Mouse (Mus musculus) forebrain, embryonic 13.5 days (tissue): ENCODE measurements around the gene Speer4f1. TPM values are rescaled to one million over a fixed set of nuclear protein-coding genes. Genes with fewer than 3 reads are reported as not detected.
"Not testable (repeated sequence)": the region's sequence is repeated elsewhere in the genome, so short reads cannot be mapped to it uniquely, and the experiment has no call there.

Experiments
- ATAC-seq: fragments of 200-750 bp; cut with Nextera tagmentation; 2 replicates; pipeline ENCODE4 v1.8.0; 2017
- H3K27ac ChIP-seq: fragments of 300-500 bp; sonication (generic); 2 replicates; pipeline ENCODE4 v1.5.1; 2015; ENCODE audit warnings: inconsistent platforms, mild to moderate bottlenecking, moderate library complexity
- H3K27me3 ChIP-seq: fragments of 300-500 bp; sonication (generic); 2 replicates; pipeline ENCODE4 v1.6.1; 2015; ENCODE audit warnings: mild to moderate bottlenecking, inconsistent platforms
- H3K36me3 ChIP-seq: fragments of 300-500 bp; sonication (generic); 2 replicates; pipeline ENCODE4 v1.6.1; 2015; ENCODE audit warnings: mild to moderate bottlenecking, inconsistent platforms; ENCODE audit not compliant: poor library complexity, severe bottlenecking
- H3K4me1 ChIP-seq: fragments of 300-500 bp; sonication (generic); 2 replicates; pipeline ENCODE4 v1.6.1; 2015; ENCODE audit warnings: inconsistent platforms
- H3K4me2 ChIP-seq: fragments of 300-500 bp; sonication (generic); 2 replicates; pipeline ENCODE4 v1.6.1; 2015; ENCODE audit warnings: inconsistent platforms, mild to moderate bottlenecking, moderate library complexity
- H3K4me3 ChIP-seq: fragments of 300-500 bp; sonication (generic); 2 replicates; pipeline ENCODE4 v1.5.1; 2015; ENCODE audit warnings: mild to moderate bottlenecking, inconsistent platforms
- H3K9ac ChIP-seq: fragments of 300-500 bp; sonication (generic); 2 replicates; pipeline ENCODE4 v1.6.1; 2015; ENCODE audit warnings: mild to moderate bottlenecking, inconsistent platforms
- H3K9me3 ChIP-seq: fragments of 300-500 bp; sonication (generic); replicated peaks from 2 replicates; pipeline ENCODE4 v1.6.1; 2016; ENCODE audit warnings: inconsistent platforms
- WGBS: fragments of 180-500 bp; shearing (Covaris S2); methylation state at CpG from one replicate; pipeline ENCODE4 v1.1.7; 2015; 5-methylcytosine and 5-hydroxymethylcytosine counted together
- polyA plus RNA-seq: library from polyadenylated mRNA; unstranded; fragments of >200 nt; fragmentation: Nextera tagmentation; extraction: Ambion mirVana; gene quantifications from 2 replicates; pipeline ENCODE4 v1.2.1, GENCODE M21; 2015

The Speer4f1 gene
- polyA plus RNA-seq, result not detected in 2 replicates

DNA sequence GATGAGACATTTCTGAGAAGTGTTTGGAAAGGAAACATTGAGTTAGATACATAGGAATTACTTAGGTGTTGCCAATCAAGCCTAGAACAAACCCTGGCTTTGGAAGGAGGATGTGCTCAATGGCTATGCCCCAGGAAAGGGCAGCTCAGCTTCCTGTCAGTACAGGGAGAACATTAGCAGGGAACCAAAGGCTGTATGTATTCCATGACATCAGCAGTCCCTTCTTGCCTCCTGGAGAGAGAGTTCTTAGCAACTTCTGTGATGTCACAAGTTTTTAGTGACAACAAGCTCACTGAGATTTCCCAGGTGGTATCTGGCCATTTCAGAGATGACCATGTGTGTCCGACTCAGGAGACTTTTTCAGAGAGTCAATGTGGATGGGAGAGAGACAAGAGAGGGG is at the start of gene Speer4f1:
TSS of gene Speer4f1 (plus strand) at position 301 of the 400 bp plus-strand sequence.
- not testable (repeated sequence) for H3K27me3 ChIP-seq, H3K4me2 ChIP-seq, H3K4me1 ChIP-seq, H3K9ac ChIP-seq, ATAC-seq, H3K36me3 ChIP-seq, H3K27ac ChIP-seq, H3K4me3 ChIP-seq, H3K9me3 ChIP-seq
- WGBS, result 69% methylated on average over 1 of the region's 1 CpGs

GRCm38 (mm10) chr5:17426930-17427329 is 49.0 kb upstream of the Speer4f1 start:
- Histone ChIP-seq H3K9me3 (no peaks in the 10 kb centered on the region), H3K36me3 (no peaks in the 10 kb centered on the region), H3K4me1 (no peaks in the 10 kb centered on the region), H3K4me3 (no peak overlapping the region), H3K27me3 (no peaks in the 10 kb centered on the region), H3K9ac (no peak overlapping the region), H3K27ac (no peak overlapping the region), H3K4me2 (no peak overlapping the region)
- ATAC-seq, result no peak
- WGBS, result 77% methylated on average over 1 of the region's 1 CpGs

- H3K4me1 ChIP-seq, result no peaks in the 10 kb centered on the region
- H3K9ac ChIP-seq, result no peak overlapping the region
- H3K4me3 ChIP-seq, result no peak overlapping the region
- no peak for ATAC-seq
- H3K4me2 ChIP-seq, result no peak overlapping the region
- no peak overlapping the region for H3K27ac ChIP-seq
- 41% methylated on average over 3 of the region's 3 CpGs for WGBS
- H3K27me3 ChIP-seq, result no peaks in the 10 kb centered on the region
- no peaks in the 10 kb centered on the region for H3K9me3 ChIP-seq
- no peaks in the 10 kb centered on the region for H3K36me3 ChIP-seq
These were observed 41.2 kb upstream of the Speer4f1 start for GRCm38 (mm10) chr5:17434721-17435120.

DNA sequence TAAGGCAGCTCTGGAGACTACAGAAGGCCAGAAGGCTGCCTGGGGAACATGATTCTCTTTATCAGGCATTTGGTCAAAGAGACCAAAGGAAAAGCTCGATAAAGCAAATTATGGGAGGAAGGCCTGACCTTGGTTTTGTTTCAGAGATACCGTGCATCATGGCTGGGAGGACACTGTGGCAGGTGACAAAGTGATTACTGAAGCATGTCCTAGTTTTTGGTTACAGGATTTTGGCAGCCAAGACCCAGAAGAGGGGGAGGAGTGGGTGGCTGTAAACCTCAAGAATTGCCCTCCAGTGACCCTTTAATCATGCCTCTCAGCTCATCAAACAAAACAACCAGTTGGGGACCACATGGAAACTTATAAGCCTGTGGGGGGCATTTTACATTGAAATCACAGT is 39.7 kb upstream of the Speer4f1 start:
- no peak for ATAC-seq
- Histone ChIP-seq H3K4me3 (no peak overlapping the region), H3K36me3 (no peaks in the 10 kb centered on the region), H3K9ac (no peak overlapping the region), H3K4me1 (no peaks in the 10 kb centered on the region), H3K27me3 (no peaks in the 10 kb centered on the region), H3K27ac (no peak overlapping the region), H3K4me2 (no peak overlapping the region), H3K9me3 (no peaks in the 10 kb centered on the region)
- WGBS, result 18% methylated on average over 2 of the region's 2 CpGs

DNA sequence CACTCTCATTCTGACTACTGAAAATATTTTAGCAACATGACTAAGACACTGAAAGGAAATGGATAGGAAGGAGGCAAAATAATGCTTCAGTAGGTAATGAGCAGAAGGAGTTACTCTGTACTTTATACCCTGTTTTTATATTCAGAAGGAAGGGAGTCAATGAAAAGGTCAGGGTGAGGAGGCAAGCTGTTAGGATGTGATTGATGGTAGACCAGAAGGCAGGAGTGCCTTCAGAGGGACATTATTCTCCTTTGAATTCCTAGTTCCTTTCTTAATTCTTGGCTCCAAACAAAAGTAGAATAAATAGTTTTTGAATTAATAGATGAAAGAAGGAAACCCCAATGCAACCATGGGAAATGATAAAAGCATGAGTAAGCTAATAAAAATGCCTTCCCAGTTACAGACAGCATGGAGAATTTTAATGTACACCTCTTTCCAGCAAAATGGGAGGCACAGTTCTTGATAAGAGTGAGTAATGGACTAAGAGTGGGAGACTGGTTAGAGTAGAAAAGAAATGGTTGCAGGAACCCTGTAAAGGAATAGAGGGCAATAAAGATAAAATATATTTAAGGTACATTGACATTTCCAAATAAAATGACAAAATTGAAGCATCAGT is 36.3 kb upstream of the Speer4f1 start:
- Histone ChIP-seq H3K4me3 (no peak overlapping the region), H3K36me3 (no peaks in the 10 kb centered on the region), H3K4me1 (no peaks in the 10 kb centered on the region), H3K27me3 (no peaks in the 10 kb centered on the region), H3K9me3 (no peaks in the 10 kb centered on the region), H3K4me2 (no peak overlapping the region), H3K9ac (no peak overlapping the region), H3K27ac (no peak overlapping the region)
- no peak for ATAC-seq

- Histone ChIP-seq H3K27ac (no peak overlapping the region), H3K4me3 (no peak overlapping the region), H3K36me3 (no peaks in the 10 kb centered on the region), H3K9me3 (no peaks in the 10 kb centered on the region), H3K27me3 (no peaks in the 10 kb centered on the region), H3K4me1 (no peaks in the 10 kb centered on the region), H3K4me2 (no peak overlapping the region), H3K9ac (no peak overlapping the region)
- WGBS, result 93% methylated on average over 5 of the region's 5 CpGs
- ATAC-seq, result no peak
These were observed 21.8 kb upstream of the Speer4f1 start for GRCm38 (mm10) chr5:17454059-17454458.

- 85% methylated on average over 6 of the region's 6 CpGs for WGBS
- H3K4me1 ChIP-seq, result no peaks in the 10 kb centered on the region
- H3K27ac ChIP-seq, result no peak overlapping the region
- ATAC-seq, result 0 out of 2 replicates have a peak, but pooled peaks have one; percentile 30
- no peak overlapping the region for H3K4me3 ChIP-seq
- no peak overlapping the region for H3K9ac ChIP-seq
- no peaks in the 10 kb centered on the region for H3K36me3 ChIP-seq
- H3K9me3 ChIP-seq, result no peaks in the 10 kb centered on the region
- no peaks in the 10 kb centered on the region for H3K27me3 ChIP-seq
- no peak overlapping the region for H3K4me2 ChIP-seq
These were observed 20.8 kb upstream of the Speer4f1 start for GRCm38 (mm10) chr5:17454952-17455586.

- H3K36me3 ChIP-seq, result no peaks in the 10 kb centered on the region
- no peaks in the 10 kb centered on the region for H3K27me3 ChIP-seq
- H3K27ac ChIP-seq, result no peak overlapping the region
- no peaks in the 10 kb centered on the region for H3K9me3 ChIP-seq
- ATAC-seq, result no peak
- H3K4me3 ChIP-seq, result no peak overlapping the region
- no peak overlapping the region for H3K9ac ChIP-seq
- H3K4me2 ChIP-seq, result no peak overlapping the region
- no peaks in the 10 kb centered on the region for H3K4me1 ChIP-seq
- WGBS, result 82% methylated on average over 3 of the region's 3 CpGs
These were observed 19.2 kb upstream of the Speer4f1 start for GRCm38 (mm10) chr5:17456671-17457070.

DNA sequence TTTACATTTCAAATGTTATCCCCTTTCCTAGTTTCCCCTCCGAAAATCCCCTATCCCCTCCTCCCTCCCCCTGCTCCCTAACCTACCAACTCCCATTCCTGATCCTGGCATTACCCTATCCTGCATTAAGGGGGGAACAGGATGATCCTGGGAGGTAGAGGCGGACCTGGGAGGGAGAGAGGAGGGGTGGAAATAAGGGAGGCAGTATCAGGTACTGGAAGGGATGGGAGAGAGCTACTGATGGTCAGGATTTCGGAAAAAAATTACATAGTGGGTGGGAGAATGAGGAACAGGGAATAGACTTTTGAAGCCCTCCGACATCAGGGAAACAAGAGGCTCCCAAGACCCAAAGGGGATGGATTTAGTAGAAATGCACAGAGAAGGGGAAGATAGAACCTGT is 7.8 kb upstream of the Speer4f1 start:
- 74% methylated on average over 4 of the region's 4 CpGs for WGBS
- H3K4me1 ChIP-seq, H3K27ac ChIP-seq, ATAC-seq, H3K4me2 ChIP-seq, H3K9me3 ChIP-seq, H3K36me3 ChIP-seq, H3K27me3 ChIP-seq, H3K4me3 ChIP-seq, H3K9ac ChIP-seq: not testable (repeated sequence)

DNA sequence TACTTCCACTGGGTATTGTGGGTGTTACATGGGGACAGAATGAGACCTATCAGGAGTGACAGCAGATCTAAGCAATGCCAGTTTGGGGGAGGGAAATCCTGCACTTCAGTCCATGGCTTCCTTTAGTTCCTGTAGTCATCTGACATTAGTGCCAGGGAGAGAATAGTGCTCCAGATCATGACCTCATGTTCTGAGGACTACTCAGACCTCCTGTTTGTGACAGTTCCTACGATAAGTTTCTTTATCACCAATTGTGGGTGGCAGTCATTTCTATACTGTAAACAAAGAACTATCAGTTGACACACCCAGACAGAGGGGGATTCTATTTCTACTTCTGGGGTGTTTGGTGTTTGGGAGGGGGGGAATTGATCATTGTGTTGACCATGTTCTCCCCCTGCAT is 578 bp downstream of the Speer4f1 start:
- H3K4me2 ChIP-seq, result no peak overlapping the region
- no peaks in the 10 kb centered on the region for H3K27me3 ChIP-seq
- whole genome bisulfite sequencing, result 84% methylated on average over 1 of the region's 1 CpGs
- H3K27ac ChIP-seq, result no peak overlapping the region
- H3K9ac ChIP-seq, result no peak overlapping the region
- no peaks in the 10 kb centered on the region for H3K9me3 ChIP-seq
- no peaks in the 10 kb centered on the region for H3K4me1 ChIP-seq
- ATAC-seq, result no peak
- H3K36me3 ChIP-seq, result no peaks in the 10 kb centered on the region
- no peak overlapping the region for H3K4me3 ChIP-seq

GRCm38 (mm10) chr5:17489894-17490293 is 14.0 kb downstream of the Speer4f1 start:
- H3K9ac ChIP-seq, result no peak overlapping the region
- H3K4me3 ChIP-seq, result no peak overlapping the region
- 87% methylated on average over 1 of the region's 1 CpGs for WGBS
- no peaks in the 10 kb centered on the region for H3K36me3 ChIP-seq
- no peak overlapping the region for H3K4me2 ChIP-seq
- H3K4me1 ChIP-seq, result no peaks in the 10 kb centered on the region
- no peak overlapping the region for H3K27ac ChIP-seq
- H3K9me3 ChIP-seq, result no peaks in the 10 kb centered on the region
- ATAC-seq, result no peak
- H3K27me3 ChIP-seq, result no peaks in the 10 kb centered on the region

DNA sequence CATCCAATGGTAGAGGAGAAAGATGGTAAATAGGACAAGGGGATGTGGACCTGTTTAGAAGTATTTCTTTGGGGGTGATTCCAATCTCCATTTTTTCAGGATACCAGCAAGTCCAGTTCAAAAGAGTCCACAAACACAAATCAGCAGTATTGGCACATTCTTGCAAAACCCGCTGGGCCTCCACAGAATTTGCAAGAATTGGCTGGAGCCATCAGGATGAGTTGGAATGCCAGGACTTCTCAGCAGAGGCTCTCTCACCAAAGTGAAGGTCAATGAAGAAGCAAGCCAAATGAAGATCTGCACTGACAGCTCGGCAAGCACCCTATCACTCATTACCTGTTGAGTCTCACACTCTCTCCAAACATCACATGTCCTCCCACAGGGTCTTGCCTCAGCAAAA is 19.7 kb downstream of the Speer4f1 start:
- 89% methylated on average over 2 of the region's 2 CpGs for WGBS
- Histone ChIP-seq H3K9ac (no peak overlapping the region), H3K36me3 (no peaks in the 10 kb centered on the region)

GRCm38 (mm10) chr5:17496650-17497049 is 20.8 kb downstream of the Speer4f1 start:
- Histone ChIP-seq H3K27ac (no peak overlapping the region), H3K4me1 (peaks cover 8% of the 10 kb centered on the region; the same call in 1 of the 2 replicates), H3K36me3 (no peaks in the 10 kb centered on the region), H3K9ac (no peak overlapping the region), H3K27me3 (no peaks in the 10 kb centered on the region), H3K4me3 (no peak overlapping the region), H3K4me2 (no peak overlapping the region), H3K9me3 (no peaks in the 10 kb centered on the region)
- WGBS, result 88% methylated on average over 5 of the region's 5 CpGs
- ATAC-seq, result no peak

More for the DNA sequence above, 19.7 kb downstream of the Speer4f1 start:
- Histone ChIP-seq H3K4me2 (no peak overlapping the region), H3K9me3 (no peaks in the 10 kb centered on the region), H3K27me3 (no peaks in the 10 kb centered on the region), H3K4me3 (no peak overlapping the region), H3K4me1 (peaks cover 8% of the 10 kb centered on the region; the same call in 1 of the 2 replicates), H3K27ac (no peak overlapping the region)
- ATAC-seq, result no peak
